Mouse (Mus musculus) mature B cell (primary cell): ENCODE results near the gene N4bp2l2.

Source experiments
- in situ Hi-C: fragments of 300-500 bp; cut with MboI; formaldehyde crosslinking; loops from 2 replicates; pipeline ENCODE4 v1.14.3; 2019

The N4bp2l2 gene

DNA sequence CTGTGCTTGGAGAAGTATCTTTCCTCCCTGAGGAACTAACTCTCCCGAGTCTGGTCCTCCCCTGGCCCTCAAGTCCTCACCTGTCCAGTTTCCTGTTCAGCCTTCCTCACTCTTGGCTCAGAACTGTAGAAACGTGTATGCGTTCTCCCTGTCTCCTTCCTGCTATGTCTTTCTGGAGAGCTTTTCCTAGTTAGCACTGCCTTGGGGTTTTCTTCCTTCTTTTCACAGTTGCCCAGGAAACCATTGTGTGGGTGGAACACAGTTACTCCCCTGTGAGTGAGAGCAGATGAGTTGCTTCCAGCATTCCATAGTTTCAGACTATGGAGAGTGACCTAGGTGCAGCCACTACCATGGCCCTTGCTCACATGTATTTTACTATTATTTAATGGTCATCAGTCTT lies 99.8 kb downstream of the N4bp2l2 start:
- in situ Hi-C loops = no loop called here

- in situ Hi-C loops = no loop called here
Measured at GRCm38 (mm10) chr5:150564426-150564825, 101.6 kb downstream of the N4bp2l2 start.

DNA sequence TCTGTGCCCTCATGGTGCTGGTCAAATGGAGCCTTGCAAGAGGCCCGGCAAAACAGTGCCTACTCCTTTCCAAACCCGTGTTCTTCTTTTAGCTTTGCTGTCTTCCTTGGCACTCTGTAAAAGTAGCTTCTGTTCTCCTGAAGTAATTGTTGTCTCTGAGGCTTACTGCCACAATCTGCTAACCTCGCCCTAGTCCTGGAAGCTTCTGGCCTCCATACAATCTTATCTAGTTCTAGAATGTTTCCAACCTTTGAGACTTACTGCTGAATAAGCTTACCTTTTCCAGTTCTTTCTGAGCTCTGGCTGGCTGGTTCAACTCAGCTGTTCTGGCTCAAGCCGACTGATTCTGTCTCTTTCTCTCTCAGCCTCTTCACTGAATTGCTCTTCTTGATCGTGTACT lies 104.2 kb downstream of the N4bp2l2 start:
- in situ Hi-C loops = no loop called here

DNA sequence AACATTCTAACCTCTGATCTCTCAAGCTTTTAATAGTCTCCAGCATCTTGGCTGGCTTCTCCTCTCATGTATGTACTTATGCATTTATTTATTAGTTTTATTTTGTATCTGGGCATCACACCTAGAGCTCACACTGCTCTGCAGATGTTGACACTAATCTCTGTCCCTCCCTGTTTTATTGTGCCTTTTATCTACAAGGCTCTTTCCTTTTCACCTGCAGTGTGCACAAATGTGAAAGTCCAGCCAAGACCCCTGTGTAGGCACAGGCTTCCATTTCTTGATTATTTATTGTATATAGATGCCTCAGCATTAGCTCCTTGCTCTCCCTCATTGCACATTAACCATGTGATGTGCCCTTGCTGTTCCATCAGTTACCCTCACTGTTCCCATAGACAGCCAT lies 104.6 kb downstream of the N4bp2l2 start:
- in situ Hi-C loops = no loop called here

DNA sequence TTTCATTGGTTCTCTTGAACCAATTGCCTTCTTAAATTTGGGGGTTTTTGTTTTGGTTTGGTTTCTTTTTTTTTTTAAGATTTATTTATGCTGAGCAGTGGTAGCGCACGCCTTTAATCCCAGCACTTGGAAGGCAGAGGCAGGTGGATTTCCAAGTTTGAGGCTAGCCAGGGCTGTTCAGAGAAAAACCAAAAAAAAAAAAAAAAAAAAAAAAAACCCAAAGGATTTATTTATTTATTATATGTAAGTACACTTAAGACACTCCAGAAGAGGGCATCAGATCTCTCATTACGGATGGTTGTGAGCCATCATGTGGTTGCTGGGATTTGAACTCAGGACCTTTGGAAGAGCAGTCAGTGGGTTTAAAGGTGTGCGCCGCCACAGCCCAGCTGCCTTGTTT lies 105.1 kb downstream of the N4bp2l2 start:
- in situ Hi-C loops = no loop called here

- in situ Hi-C loops = no loop called here
Measured at GRCm38 (mm10) chr5:150559519-150560103, 106.4 kb downstream of the N4bp2l2 start.
